Mouse (Mus musculus) urinary bladder, adult 2 months (tissue): ENCODE results near the gene Lgi2. TPM values are rescaled to one million over a fixed set of nuclear protein-coding genes. Genes with fewer than 3 reads are reported as not detected.

Experiments used
- DNase-seq: peaks from one replicate; pipeline ENCODE4 v3.0.0; 2022; ENCODE audit warnings: low spot score
- polyA plus RNA-seq: library from polyadenylated mRNA; depleted of rRNA; stranded (reverse); fragments of >200 nt; gene quantifications from 2 replicates; pipeline ENCODE4 v1.2.3, GENCODE M21; 2012; rRNA removed

The Lgi2 gene
- 2.0 and 3.3 TPM in 2 replicates for polyA plus RNA-seq

- no peak for DNase-seq
Measured at GRCm38 (mm10) chr5:52565813-52566531, at the start of gene Lgi2. Lgi2 (minus strand) TSS chr5:52566462.

GRCm38 (mm10) chr5:52615421-52615820, 49.2 kb upstream of the Lgi2 start:
- DNase-seq = no peak

- DNase-seq = no peak
Measured at GRCm38 (mm10) chr5:52614686-52615085, 48.4 kb upstream of the Lgi2 start.

GRCm38 (mm10) chr5:52612776-52613175, 46.5 kb upstream of the Lgi2 start:
- DNase-seq = no peak

- peak; percentile 30 for DNase-seq
Measured at GRCm38 (mm10) chr5:52611315-52611895, 45.1 kb upstream of the Lgi2 start.

- no peak for DNase-seq
Measured at GRCm38 (mm10) chr5:52610306-52610705, 44.0 kb upstream of the Lgi2 start.

- DNase-seq = no peak
Measured at GRCm38 (mm10) chr5:52609672-52610071, 43.4 kb upstream of the Lgi2 start.

GRCm38 (mm10) chr5:52604582-52605041, 38.4 kb upstream of the Lgi2 start:
- no peak for DNase-seq

GRCm38 (mm10) chr5:52590612-52591011, 24.4 kb upstream of the Lgi2 start:
- DNase-seq = no peak

- no peak for DNase-seq
Measured at GRCm38 (mm10) chr5:52588650-52589049, 22.4 kb upstream of the Lgi2 start.

GRCm38 (mm10) chr5:52587291-52587733, 21.1 kb upstream of the Lgi2 start:
- no peak for DNase-seq

GRCm38 (mm10) chr5:52572572-52572971, 6.3 kb upstream of the Lgi2 start:
- no peak for DNase-seq

- DNase-seq = no peak
Measured at GRCm38 (mm10) chr5:52570746-52571145, 4.5 kb upstream of the Lgi2 start.

GRCm38 (mm10) chr5:52565214-52565812, 949 bp downstream of the Lgi2 start:
- DNase-seq = no peak

GRCm38 (mm10) chr5:52564351-52564750, 1.9 kb downstream of the Lgi2 start:
- no peak for DNase-seq

- no peak for DNase-seq
Measured at GRCm38 (mm10) chr5:52560240-52560639, 6.0 kb downstream of the Lgi2 start.

- DNase-seq = no peak
Measured at GRCm38 (mm10) chr5:52555526-52555925, 10.7 kb downstream of the Lgi2 start.

- no peak for DNase-seq
Measured at GRCm38 (mm10) chr5:52551318-52551632, 15.0 kb downstream of the Lgi2 start.

GRCm38 (mm10) chr5:52550613-52551317, 15.5 kb downstream of the Lgi2 start:
- DNase-seq = no peak

GRCm38 (mm10) chr5:52546950-52547349, 19.3 kb downstream of the Lgi2 start:
- no peak for DNase-seq

- no peak for DNase-seq
Measured at GRCm38 (mm10) chr5:52543770-52544169, 22.5 kb downstream of the Lgi2 start.

GRCm38 (mm10) chr5:52540186-52540585, 26.1 kb downstream of the Lgi2 start:
- no peak for DNase-seq
